Comparison of ENCODE assay signal across 14 mouse cellular contexts in genomic region chr5:110897114-110897788, GRCm38 (mm10). TPM values are rescaled to one million over a fixed set of nuclear protein-coding genes. Genes with fewer than 3 reads are reported as not detected.
DNase-seq lines count a peak whose midpoint lies in the region; ATAC-seq lines count a peak whose summit lies in the region.
"Had no signal": no experiment of that assay in that cellular context is flagged by ENCODE, and none has a peak within 500 bp of the region (broad histone marks: within the 10 kb centered on the region; RNA-seq: fewer than 3 reads in every experiment).

No protein-coding gene starts in this region.

- no peaks in the 10 kb centered on the region for H3K27me3 ChIP-seq in embryonic facial prominence, embryonic 15.5 days
- H3K27me3 ChIP-seq in hindbrain, embryonic 13.5 days: no peaks in the 10 kb centered on the region
- H3K27me3 ChIP-seq in midbrain, embryonic 16.5 days (ENCODE audit: control insufficient read depth, insufficient read depth, low read depth, low read length): no peaks in the 10 kb centered on the region
- no peaks in the 10 kb centered on the region for H3K27me3 ChIP-seq in liver, embryonic 12.5 days (replicated peaks)
- H3K27me3 ChIP-seq: heart, embryonic 12.5 days had no signal

- H3K4me2 ChIP-seq in embryonic facial prominence, embryonic 15.5 days (replicated peaks): no peak overlapping the region
- H3K4me2 ChIP-seq in hindbrain, embryonic 13.5 days: no peak overlapping the region
- H3K4me2 ChIP-seq in midbrain, embryonic 16.5 days (ENCODE audit: low read length): no peak overlapping the region
- no peak overlapping the region for H3K4me2 ChIP-seq in liver, embryonic 12.5 days
- H3K4me2 ChIP-seq: heart, embryonic 12.5 days had no signal

- no peak for ATAC-seq in embryonic facial prominence, embryonic 15.5 days (ENCODE audit: insufficient number of reproducible peaks, low FRiP score, low TSS enrichment, low read depth)
- ATAC-seq in hindbrain, embryonic 13.5 days (ENCODE audit: low FRiP score): no peak
- ATAC-seq in midbrain, embryonic 16.5 days: no peak
- ATAC-seq in liver, embryonic 12.5 days: no peak
- ATAC-seq: liver, postnatal 0 days had no signal

- H3K4me3 ChIP-seq in embryonic facial prominence, embryonic 15.5 days (replicated peaks): no peak overlapping the region
- no peak overlapping the region for H3K4me3 ChIP-seq in hindbrain, embryonic 13.5 days
- H3K4me3 ChIP-seq in midbrain, embryonic 16.5 days (ENCODE audit: low read depth, low read length): no peak overlapping the region
- H3K4me3 ChIP-seq in liver, embryonic 12.5 days: no peak overlapping the region
- H3K4me3 ChIP-seq: heart, embryonic 12.5 days had no signal

- H3K9me3 ChIP-seq in embryonic facial prominence, embryonic 15.5 days (replicated peaks): no peaks in the 10 kb centered on the region
- H3K9me3 ChIP-seq in hindbrain, embryonic 13.5 days: no peaks in the 10 kb centered on the region
- H3K9me3 ChIP-seq in midbrain, embryonic 16.5 days (replicated peaks; ENCODE audit: control insufficient read depth, low read length, poor library complexity, severe bottlenecking): no peaks in the 10 kb centered on the region
- no peaks in the 10 kb centered on the region for H3K9me3 ChIP-seq in liver, embryonic 12.5 days (replicated peaks)
- H3K9me3 ChIP-seq: heart, embryonic 12.5 days had no signal

- H3K27ac ChIP-seq in embryonic facial prominence, embryonic 15.5 days (replicated peaks): peak overlapping the region; percentile 65
- H3K27ac ChIP-seq in hindbrain, embryonic 13.5 days: peak overlapping the region; percentile 26; the same call in 1 of the 2 replicates
- H3K27ac ChIP-seq in midbrain, embryonic 16.5 days (ENCODE audit: low read length): 0 out of 2 replicates have a peak overlapping the region, but pooled peaks have one; percentile 1
- H3K27ac ChIP-seq in liver, embryonic 12.5 days: no peak overlapping the region
- H3K27ac ChIP-seq: stomach, postnatal 0 days had no signal

- WGBS in embryonic facial prominence, embryonic 15.5 days: 34% methylated on average over 7 of the region's 7 CpGs
- 26% methylated on average over 7 of the region's 7 CpGs for WGBS in hindbrain, embryonic 13.5 days
- 14% methylated on average over 7 of the region's 7 CpGs for WGBS in midbrain, embryonic 16.5 days
- WGBS in liver, embryonic 12.5 days (ENCODE audit: insufficient replicate concordance): 54% methylated on average over 7 of the region's 7 CpGs

- no peak overlapping the region for H3K9ac ChIP-seq in embryonic facial prominence, embryonic 15.5 days
- 0 out of 2 replicates have a peak overlapping the region, but pooled peaks have one; percentile 9 for H3K9ac ChIP-seq in hindbrain, embryonic 13.5 days
- H3K9ac ChIP-seq in midbrain, embryonic 16.5 days (ENCODE audit: low read depth, low read length): no peak overlapping the region
- H3K9ac ChIP-seq in liver, embryonic 12.5 days: no peak overlapping the region
- H3K9ac ChIP-seq: heart, embryonic 12.5 days; liver, postnatal 0 days had no signal

- DNase-seq in cerebellum, postnatal 10 days: peak; percentile 26 to 27
- no peak for DNase-seq in cerebellum, adult 9-10 months
- no peak for DNase-seq in gastrocnemius, postnatal 4 days (ENCODE audit: low spot score in 2 of 2)
- no peak for DNase-seq in frontal cortex, adult 2 months (ENCODE audit: extremely low spot score in 1 of 2, low spot score in 1 of 2)
- DNase-seq: adrenal gland, postnatal 14 days; gastrocnemius, postnatal 10 days; kidney, postnatal 4 days; liver, postnatal 0 days had no signal

- peaks cover 37% of the 10 kb centered on the region; the same call in 1 of the 2 replicates for H3K36me3 ChIP-seq in embryonic facial prominence, embryonic 15.5 days
- H3K36me3 ChIP-seq in hindbrain, embryonic 13.5 days: peaks cover 34% of the 10 kb centered on the region
- H3K36me3 ChIP-seq in midbrain, embryonic 16.5 days (ENCODE audit: control insufficient read depth, insufficient read depth, low read length): peaks cover 11% of the 10 kb centered on the region
- H3K36me3 ChIP-seq in liver, embryonic 12.5 days: peaks cover 26% of the 10 kb centered on the region

- peaks cover 8% of the 10 kb centered on the region for H3K4me1 ChIP-seq in embryonic facial prominence, embryonic 15.5 days
- peaks cover 14% of the 10 kb centered on the region; the same call in 1 of the 2 replicates for H3K4me1 ChIP-seq in hindbrain, embryonic 13.5 days (replicated peaks)
- H3K4me1 ChIP-seq in midbrain, embryonic 16.5 days (ENCODE audit: control insufficient read depth, insufficient read depth, low read length): peaks cover 5% of the 10 kb centered on the region
- H3K4me1 ChIP-seq in liver, embryonic 12.5 days: no peaks in the 10 kb centered on the region
- H3K4me1 ChIP-seq: heart, embryonic 12.5 days had no signal

RNA-seq across cellular contexts. Expression of gene Ttc28, which starts 17.6 kb away (rescaled TPM):
- polyA plus RNA-seq in embryonic facial prominence, embryonic 15.5 days (2015; fragmentation: Nextera tagmentation; extraction: Ambion mirVana): 12.6 and 12.7 TPM in 2 replicates
- polyA plus RNA-seq in hindbrain, embryonic 13.5 days (2015; fragmentation: Nextera tagmentation; extraction: Ambion mirVana): 20.2 and 22.0 TPM in 2 replicates
- polyA plus RNA-seq in midbrain, embryonic 16.5 days (2015; fragmentation: Nextera tagmentation; extraction: Ambion mirVana): 16.6 and 17.1 TPM in 2 replicates
- polyA plus RNA-seq in liver, embryonic 12.5 days (2016; fragmentation: Nextera tagmentation; extraction: Ambion mirVana): 1.8 and 2.1 TPM in 2 replicates
- total RNA-seq in gastrocnemius, postnatal 4 days (2021): 10 to 100 TPM; 27.1 to 33.1 TPM
- polyA plus RNA-seq in frontal cortex, adult 2 months (2012; rRNA removed): 6.7 and 7.3 TPM in 2 replicates

RNA-seq across cellular contexts. Expression of gene Chek2, which starts 57.5 kb away (rescaled TPM):
- polyA plus RNA-seq in embryonic facial prominence, embryonic 15.5 days (2015; fragmentation: Nextera tagmentation; extraction: Ambion mirVana): 17.1 and 23.5 TPM in 2 replicates
- 6.5 and 8.0 TPM in 2 replicates for polyA plus RNA-seq in hindbrain, embryonic 13.5 days (2015; fragmentation: Nextera tagmentation; extraction: Ambion mirVana)
- polyA plus RNA-seq in midbrain, embryonic 16.5 days (2015; fragmentation: Nextera tagmentation; extraction: Ambion mirVana): 4.4 and 4.5 TPM in 2 replicates
- polyA plus RNA-seq in liver, embryonic 12.5 days (2016; fragmentation: Nextera tagmentation; extraction: Ambion mirVana): 51.2 and 52.7 TPM in 2 replicates
- total RNA-seq in gastrocnemius, postnatal 4 days (2021): 1 to 10 TPM; 4.8 to 5.8 TPM
- polyA plus RNA-seq in frontal cortex, adult 2 months (2012; rRNA removed): 1.3 and 1.7 TPM in 2 replicates

RNA-seq across cellular contexts. Expression of gene Hscb, which starts 57.7 kb away (rescaled TPM):
- 24.6 and 25.2 TPM in 2 replicates for polyA plus RNA-seq in embryonic facial prominence, embryonic 15.5 days (2015; fragmentation: Nextera tagmentation; extraction: Ambion mirVana)
- 10.7 and 12.6 TPM in 2 replicates for polyA plus RNA-seq in hindbrain, embryonic 13.5 days (2015; fragmentation: Nextera tagmentation; extraction: Ambion mirVana)
- 7.7 and 8.7 TPM in 2 replicates for polyA plus RNA-seq in midbrain, embryonic 16.5 days (2015; fragmentation: Nextera tagmentation; extraction: Ambion mirVana)
- polyA plus RNA-seq in liver, embryonic 12.5 days (2016; fragmentation: Nextera tagmentation; extraction: Ambion mirVana): 47.2 and 52.4 TPM in 2 replicates
- 10 to 100 TPM; 13.0 to 14.1 TPM for total RNA-seq in gastrocnemius, postnatal 4 days (2021)
- 17.2 and 18.0 TPM in 2 replicates for polyA plus RNA-seq in frontal cortex, adult 2 months (2012; rRNA removed)

Comparison
In these comparisons a context has a peak if more than half of its experiments do, and no peak if none do; other contexts are left out.
1. DNase-seq: peak in cerebellum, postnatal 10 days (2 of 2); none in cerebellum, adult 9-10 months (single experiment), gastrocnemius, postnatal 4 days (0 of 2) and frontal cortex, adult 2 months (0 of 2).